Mouse (Mus musculus): ENCODE data around the gene Nxpe5.

DNA sequence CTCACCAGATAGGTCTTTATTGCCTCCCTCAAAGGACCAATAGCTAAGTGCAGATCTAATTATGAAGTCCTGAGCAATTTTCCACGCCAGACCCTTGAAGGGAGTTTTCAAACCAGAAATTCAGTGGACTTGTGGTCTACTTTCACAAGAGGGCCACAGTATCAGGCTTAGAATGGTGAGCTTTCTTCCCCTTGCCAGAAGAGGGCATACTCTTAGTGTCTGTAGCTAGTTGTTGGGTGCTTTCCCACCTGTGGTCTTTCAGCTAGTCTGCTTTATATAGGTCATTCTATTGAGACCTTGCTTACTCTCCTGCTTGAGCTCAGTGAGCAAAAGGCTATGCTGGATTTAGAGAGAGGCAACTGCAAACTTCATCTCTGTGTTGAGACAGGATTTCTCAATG is 57.8 kb downstream of the Nxpe5 start:
- no peak for TF ChIP-seq MAFK (IDR thresholded peaks at IDR 0.05; ENCODE audit: insufficient read depth, low read depth, low read length)
- no peak for TF ChIP-seq CHD2 (IDR thresholded peaks at IDR 0.05; ENCODE audit: low read depth, low read length)
- TF ChIP-seq ZC3H11A (IDR thresholded peaks at IDR 0.05; ENCODE audit: borderline replicate concordance, low read depth, low read length) = no peak
- no peak for TF ChIP-seq HCFC1 (IDR thresholded peaks at IDR 0.05; ENCODE audit: borderline replicate concordance, insufficient read depth, low read length)

Data from ES-E14 (cell line).